Mouse (Mus musculus): ENCODE data around the gene Uts2b. TPM values are rescaled to one million over a fixed set of nuclear protein-coding genes. Genes with fewer than 3 reads are reported as not detected.

Uts2b gene
- not detected for polyA plus RNA-seq (2012; fragmentation: generic; extraction: Trizol)

GRCm38 (mm10) chr16:27370191-27370590 is at the start of gene Uts2b:
Uts2b (minus strand) TSS chr16:27370239.

GRCm38 (mm10) chr16:27388761-27389451 is 18.9 kb upstream of the Uts2b start, which contains the start of gene Ccdc50:
Ccdc50 (plus strand) TSS chr16:27388869.

GRCm38 (mm10) chr16:27307189-27307588 is 62.9 kb downstream of the Uts2b start, which contains the start of gene Ostn:
Ostn (plus strand) TSS chr16:27307489.

Other genes with a start within 250 kb of the Uts2b start
- gene Ostn, start 62.8 kb downstream of the Uts2b start, polyA plus RNA-seq (2012; fragmentation: generic; extraction: Trizol): not detected
- 1 to 10 TPM; 1.2 to 7.2 TPM for gene Ccdc50, start 18.6 kb upstream of the Uts2b start, polyA plus RNA-seq (2012; fragmentation: generic; extraction: Trizol)